Mouse (Mus musculus) heart, adult 8-10 months (tissue): ENCODE measurements around the gene Orc5. TPM values are rescaled to one million over a fixed set of nuclear protein-coding genes. Genes with fewer than 3 reads are reported as not detected.
"Not testable (repeated sequence)": the region's sequence is repeated elsewhere in the genome, so short reads cannot be mapped to it uniquely, and the experiment has no call there.

Experiments
- DNase-seq: peaks from one replicate; pipeline ENCODE4 v3.0.0; 2022; ENCODE audit warnings: low spot score
- total RNA-seq, 4 experiments: library from RNA; stranded (reverse); gene quantifications; 2 replicates each; pipeline ENCODE4 v1.2.4; 2022

The Orc5 gene
- total RNA-seq, 4 experiments from 2014 or later: 7.9 to 8.5 (median 8.4) TPM

DNA sequence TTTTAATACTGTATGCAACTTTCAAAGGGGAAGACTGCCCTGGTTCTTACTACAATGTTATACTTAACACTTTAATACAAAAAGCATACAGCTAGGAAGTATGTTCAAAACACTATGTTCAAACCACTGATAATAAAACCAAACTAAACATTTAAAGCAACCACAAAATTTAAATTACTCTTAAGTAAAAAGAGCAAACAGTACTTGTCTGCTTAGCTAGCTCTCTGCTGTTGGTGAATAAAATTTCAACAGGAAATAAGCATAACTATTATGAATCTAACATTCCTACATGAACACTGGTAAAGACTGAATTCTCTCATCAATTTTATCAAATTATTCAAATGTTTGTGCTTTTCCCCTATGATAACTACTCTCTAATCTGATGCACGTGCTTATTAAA, 13.5 kb downstream of the Orc5 start:
- DNase-seq: no peak

DNA sequence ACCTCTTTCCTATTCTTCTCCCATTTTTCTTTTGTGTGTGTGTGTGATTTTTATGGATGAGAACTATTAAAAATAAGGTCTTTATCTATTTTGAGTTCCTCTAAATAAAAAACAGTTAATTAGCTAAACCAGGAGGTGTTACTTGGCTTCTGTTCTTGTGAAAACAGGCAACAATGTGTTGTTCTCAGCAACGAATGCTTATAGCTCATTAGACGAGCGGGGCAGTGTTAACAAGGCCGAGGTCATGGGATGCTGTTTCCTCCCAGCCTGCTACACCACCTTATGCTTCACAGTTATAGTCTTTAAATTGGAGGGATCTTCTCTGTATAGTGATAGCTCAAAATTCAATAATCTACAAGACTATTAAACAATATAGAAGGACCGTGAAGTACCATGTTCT, 17.7 kb downstream of the Orc5 start:
- no peak for DNase-seq

DNA sequence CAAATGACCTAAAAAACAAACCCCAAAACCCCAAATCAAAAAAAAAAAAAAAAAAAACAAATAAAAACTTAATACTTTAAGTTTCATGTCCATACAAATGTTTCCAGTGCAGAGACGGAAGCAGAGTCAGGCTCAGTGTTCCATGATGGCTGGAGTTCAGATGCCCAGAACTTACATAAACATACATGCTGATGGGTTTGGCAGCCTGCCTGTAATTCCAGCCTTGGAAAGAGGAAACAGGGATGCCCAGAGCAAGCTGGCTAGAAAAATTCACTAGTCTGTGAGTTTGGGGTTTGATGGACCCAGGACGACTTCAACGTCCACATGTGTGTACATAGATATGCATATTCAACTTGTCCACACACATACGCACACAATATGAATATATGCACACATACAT, 27.6 kb downstream of the Orc5 start:
- no peak for DNase-seq

DNA sequence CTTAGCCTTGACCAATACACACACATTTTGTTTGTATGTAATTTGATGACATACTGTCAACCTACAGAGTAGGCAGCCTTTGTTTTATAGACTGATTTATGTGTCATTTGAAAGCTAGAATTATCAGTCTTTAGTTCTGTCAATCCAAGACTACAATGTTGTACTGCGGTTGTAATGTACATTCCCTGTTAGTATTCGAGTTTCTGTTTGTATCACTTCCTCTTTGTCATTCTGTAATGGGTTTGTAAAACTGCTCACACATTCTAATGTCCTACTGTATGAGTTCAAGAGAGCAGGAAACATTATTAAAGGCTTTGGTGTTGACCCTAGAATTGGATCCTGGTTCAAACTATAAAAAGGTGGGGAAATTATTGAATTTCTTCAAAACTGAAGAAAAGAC, 30.5 kb downstream of the Orc5 start:
- no peak for DNase-seq

DNA sequence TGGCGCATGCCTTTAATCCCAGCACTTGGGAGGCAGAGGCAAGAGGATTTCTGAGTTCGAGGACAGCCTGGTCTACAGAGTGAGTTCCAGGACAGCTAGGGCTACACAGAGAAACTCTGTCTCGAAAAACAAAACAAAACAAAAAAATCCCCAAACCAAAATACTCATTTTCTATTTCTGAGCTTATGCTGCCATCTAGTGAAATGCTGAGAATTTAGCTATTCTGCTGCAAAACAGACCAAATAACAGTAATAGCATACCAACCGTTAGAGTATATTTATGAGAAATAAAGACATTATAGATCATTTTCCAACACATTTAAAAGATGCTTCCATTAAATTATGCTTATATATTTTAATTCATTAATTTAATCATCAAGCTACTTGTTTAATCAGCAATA, 34.5 kb downstream of the Orc5 start:
- not testable (repeated sequence) for DNase-seq

DNA sequence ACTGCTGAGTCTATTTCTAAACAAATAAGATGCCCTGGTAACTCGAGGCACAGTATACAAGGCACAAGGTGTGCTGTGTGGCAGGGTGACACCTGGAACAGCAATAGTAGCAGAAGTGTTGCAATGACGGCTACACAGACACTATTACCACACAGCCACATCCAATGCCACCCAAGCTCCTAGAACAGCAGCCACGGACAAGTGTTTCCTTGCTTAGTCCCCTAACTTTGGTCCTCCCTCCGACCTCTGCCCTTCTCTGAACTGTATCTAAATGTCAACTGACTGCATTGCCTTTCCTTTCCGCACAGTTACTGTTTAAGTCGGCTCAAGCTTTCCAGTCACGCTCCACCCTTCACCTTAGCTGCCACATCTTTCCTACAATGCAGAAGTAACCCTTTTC, 36.0 kb downstream of the Orc5 start:
- not testable (repeated sequence) for DNase-seq

DNA sequence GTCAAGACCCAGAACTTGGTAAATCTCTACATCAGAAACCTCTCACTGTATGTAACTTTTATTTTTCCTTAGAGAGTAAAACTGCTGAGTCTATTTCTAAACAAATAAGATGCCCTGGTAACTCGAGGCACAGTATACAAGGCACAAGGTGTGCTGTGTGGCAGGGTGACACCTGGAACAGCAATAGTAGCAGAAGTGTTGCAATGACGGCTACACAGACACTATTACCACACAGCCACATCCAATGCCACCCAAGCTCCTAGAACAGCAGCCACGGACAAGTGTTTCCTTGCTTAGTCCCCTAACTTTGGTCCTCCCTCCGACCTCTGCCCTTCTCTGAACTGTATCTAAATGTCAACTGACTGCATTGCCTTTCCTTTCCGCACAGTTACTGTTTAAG, 37.6 kb downstream of the Orc5 start:
- DNase-seq: not testable (repeated sequence)

DNA sequence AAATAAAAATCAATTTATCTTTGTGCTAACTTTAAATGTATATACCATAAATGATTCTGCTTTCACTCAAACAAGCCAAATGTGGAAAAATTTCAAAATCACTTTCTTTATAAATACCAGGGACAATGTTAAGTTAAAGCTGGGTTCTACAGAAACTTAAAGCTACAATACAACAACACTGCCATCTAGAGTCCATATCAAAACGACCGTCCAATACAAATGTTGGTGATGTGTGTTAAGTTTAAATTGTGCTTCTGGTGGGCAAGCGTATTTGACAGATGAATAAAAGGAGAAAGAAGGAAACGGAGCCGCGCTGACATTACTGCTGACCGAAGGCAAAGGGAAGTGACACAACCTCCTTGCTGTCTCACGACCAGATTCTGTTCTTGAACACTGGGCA, 38.4 kb downstream of the Orc5 start:
- no peak for DNase-seq

DNA sequence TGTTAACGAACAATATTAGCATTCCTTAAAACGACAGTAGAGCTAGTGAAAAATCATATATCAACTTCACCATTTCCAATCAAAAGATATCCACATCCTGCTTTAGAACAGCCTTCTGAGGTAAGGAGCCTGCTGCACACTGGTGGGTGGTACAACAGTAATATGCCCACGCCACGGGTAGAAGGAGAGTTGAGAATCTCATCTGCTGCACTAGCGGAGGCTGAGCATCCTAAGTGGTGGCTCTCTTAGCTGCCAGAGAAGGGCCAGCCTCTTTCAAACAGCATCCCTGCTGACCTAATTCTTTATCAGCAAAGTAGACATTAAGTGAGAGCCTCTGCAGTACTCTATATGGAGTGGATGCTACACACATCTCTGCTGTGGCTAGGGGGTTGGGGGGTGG, 41.7 kb downstream of the Orc5 start:
- no peak for DNase-seq

DNA sequence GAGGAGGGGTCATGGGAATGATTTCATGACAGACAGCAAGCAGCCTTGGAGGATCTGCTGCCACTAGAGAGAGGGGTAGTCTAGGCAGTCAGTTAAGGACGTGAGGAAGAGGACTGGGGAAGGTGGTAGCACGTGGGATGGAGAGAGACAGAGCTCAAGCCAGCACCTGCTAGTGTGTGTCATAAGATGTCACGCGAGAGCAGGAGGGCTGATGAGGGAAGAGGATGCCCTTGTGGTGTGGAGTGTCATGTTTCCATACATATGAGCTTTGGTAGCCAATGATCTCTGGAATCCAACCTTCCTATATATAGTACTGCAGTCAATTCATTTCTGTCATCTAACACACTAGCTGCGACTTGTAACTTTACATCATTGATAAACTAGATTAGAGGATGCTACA, 50.8 kb downstream of the Orc5 start:
- no peak for DNase-seq

DNA sequence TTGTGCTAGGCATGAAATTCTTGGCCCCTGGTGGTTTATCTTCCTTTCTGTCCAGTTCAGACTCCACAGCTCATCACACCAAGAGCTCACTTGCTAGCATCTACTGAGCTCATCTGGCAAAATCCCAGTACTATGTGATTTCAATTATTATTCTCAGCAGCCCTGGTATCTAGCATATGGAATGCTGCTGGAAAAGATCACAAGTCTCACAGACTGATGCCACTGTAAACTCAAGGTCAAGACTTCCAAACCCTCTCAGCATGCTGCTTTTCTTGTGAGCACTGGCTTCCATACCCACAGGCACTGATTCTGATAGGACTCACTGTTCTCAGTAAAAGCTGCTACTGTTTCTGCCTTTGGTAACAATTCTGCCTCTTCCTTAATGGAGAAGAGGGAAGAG, 59.1 kb downstream of the Orc5 start:
- no peak for DNase-seq

DNA sequence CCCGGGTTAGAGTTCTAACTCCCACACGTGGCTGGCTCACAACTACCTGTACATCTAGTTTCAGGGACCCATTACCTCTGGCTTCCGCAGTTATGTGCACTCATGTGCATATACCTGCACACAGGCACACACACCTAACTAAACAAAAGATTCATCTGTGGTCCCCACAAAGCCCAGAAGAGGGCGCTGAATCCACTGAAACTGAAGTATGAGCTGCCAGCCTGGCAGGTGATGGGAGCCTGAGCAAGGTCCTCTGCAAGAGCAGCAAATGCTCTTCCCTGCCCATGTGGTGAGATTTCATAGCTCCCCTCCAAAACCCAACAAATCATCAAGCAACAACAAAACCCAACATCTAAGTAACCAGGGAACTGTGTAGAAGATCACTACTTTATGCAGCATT, 61.1 kb downstream of the Orc5 start:
- no peak for DNase-seq

DNA sequence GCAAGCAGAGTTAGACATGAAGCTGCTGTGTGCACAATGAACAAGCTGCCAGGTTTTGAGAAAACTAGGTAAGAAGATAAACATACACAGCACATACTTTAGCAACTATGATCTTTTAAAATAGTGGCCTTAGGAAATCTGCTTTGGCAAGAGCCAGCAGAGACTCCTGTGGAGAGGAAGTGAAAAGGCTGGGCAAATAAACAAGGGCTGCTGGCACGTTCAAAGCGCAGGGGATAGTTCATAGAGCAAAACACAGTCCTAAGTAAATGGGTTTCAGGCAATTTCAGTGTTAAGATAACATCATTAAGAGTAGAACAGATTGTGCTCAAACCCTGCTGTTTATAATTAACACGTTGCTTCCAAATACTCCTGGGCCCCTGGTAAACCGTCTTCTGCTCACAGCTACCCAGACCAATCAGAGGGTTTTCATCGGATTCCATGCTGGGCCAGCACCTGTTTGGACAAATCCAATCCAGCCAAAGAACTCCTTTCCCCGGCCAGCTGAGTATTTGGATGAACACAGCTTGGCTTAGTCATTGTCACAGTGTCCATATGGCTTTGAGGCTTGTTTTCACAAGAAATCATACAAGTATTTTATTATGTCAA, 63.5 kb downstream of the Orc5 start:
- no peak for DNase-seq

DNA sequence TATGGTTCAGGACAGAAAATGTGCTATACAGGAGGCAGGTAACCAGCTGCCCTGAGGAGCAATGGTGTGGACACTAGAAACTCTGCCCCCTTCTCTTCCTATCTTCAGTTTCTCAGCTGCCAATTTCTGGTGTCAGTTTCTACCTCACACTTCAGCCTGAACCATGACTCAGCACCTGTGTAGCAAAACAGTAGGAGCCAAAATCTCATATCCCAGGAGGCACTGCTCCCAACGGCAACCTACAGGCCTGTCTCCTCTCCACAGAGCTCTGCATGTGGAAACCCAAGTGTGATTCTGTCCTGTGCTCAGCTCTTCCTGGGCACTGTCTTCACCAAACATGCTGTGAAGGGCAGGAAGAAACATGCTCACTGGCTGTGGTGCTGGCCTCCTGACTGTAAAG, 64.5 kb downstream of the Orc5 start:
- DNase-seq: no peak

DNA sequence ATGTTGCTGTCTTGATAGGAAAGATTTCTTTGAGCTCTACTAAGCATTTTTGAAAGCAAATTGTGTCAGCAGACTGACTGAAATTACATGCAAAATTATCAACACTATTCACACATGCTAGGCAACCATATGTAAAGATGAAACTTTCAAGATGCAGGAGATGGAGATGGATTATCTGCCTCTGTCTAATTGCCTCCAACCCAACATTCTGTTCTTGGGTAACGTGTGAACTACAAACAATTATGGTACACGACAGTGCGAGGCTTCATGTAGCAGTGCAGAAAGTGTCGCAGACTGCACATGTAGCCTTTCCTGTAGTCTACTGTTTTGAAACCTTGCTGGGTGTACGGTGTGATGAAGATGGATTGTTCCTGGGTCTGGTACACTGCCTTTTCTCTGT, 67.7 kb downstream of the Orc5 start:
- DNase-seq: no peak

DNA sequence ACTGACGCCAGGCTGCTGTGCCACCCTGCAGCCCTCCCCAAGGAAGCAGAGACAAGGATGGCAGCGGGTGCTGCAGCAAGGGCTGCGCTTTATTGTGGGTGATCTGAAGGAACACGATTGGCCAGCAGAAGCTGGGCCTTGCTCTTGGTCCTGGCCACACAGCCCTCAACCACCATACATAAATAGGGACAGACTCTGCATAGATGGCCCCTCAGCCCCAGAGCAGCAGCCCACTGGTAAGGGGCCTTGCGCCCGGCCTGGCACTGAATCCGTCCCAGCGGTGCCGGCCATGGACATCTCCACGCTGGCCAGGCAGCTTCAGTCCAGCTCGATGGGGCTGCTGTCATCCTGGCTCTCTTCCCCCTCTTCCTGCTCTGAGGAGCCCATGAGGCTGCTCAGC, 77.8 kb downstream of the Orc5 start:
- DNase-seq: not testable (repeated sequence)

DNA sequence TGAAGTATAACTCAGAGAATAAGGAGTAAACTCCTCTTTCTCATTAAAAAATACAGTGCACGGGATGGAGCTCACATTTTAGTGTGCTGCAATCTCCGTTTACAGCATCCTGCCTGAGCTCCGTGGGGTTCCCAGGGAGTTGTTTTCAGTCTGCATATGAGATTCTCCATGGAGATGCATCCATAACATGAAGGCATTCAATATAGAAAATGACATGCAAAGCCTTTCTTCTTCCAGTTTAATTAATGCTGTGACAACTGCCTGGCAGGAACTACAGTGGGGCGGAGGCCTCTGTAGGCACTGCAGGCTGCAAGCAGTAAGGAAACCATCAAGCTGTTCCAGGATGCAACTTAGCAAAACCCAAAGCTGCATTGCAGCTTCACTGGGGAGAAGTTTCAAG, 79.0 kb downstream of the Orc5 start:
- no peak for DNase-seq

DNA sequence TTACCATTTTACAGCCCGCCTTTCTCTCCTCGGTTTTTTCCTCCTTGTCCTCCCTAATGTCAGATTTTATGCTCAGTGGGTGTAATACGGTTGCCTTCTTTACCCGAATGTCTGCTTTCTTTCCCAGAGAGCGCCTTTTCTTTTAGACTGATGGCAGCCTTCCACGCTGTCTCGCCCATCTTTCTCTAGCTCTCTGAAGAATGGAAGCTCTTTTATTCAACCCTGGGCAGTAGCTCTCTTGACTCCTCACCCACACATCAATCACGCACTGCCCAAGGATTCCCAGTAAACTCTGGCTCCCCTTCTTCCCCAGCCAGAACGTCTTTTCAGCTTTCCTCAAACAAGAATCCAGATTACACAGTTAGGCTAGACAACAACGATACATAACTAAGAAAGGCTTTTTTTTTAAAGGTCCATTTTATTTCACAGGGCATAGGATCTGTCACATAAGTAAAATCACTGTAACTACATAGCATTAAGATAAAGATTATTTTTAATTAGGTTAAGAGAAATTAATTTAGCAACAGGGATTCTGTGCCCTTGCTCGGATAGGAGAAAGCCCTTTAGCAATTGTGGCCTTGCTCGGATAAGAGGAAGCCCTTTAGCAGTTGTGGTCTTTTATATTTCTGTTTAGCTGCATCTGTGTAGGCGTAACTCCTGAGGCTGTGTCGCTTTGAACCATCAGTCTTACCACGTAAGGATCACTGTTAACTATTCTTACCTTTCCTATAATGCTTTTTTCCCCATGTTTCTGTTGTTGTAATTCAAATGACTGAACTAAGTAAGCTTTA, 97.2 kb downstream of the Orc5 start:
- no peak for DNase-seq

DNA sequence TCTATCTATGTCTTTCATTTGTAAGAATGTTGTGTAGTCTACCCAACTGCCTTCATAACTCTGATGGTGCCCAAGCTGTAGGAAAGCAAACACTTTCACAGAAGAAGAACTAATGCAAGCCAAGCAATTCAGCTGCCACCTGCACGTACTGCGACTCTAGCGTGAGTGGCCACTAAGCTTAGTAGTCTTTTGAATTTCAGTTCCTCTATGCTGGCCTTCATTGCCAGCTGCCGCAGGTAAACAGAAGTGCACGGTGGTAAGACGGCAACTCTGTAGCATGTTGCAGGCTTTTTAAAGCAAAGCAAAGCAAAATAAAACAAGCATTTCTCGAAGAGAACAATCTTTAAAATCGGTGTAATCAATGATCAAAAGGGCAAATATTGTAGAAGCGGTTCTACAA, 97.8 kb downstream of the Orc5 start:
- no peak for DNase-seq

DNA sequence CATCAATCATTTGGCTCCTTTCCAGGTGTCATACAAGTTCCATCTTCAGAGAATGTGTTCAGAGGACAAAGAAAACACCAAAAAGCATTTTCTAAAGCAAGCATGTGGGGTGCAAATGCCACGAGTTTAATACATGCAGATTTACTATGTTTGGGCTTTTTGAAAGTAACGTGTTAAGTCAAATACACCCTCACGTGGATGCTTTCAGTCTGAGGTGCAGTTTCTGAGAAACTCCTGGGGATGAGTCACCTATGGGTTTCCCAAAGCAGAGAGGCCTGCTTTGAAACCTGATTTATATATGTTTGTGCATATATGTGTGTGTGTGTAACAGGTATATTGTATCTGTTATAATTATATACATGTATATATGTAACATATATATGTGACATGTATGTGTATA, 98.5 kb downstream of the Orc5 start:
- DNase-seq: no peak

DNA sequence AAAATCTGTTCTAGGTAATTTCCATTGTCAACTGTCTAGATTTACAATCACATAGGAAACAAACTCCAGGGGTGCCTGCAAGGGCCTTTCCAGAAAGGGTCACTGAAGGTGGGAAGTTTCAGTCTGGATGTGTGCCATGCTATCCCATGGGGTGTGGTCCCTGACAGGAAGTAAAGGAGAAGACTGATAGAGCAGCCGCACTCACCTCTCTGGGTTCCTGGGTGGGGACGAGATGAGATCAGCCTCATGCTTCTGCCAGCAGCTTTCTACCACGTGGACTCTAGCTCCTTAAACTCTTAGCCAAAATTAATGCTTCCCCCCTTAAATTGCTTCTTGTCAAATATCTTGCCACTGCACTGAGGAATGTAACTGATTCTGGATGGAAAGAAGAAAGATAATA, 100.7 kb downstream of the Orc5 start:
- no peak for DNase-seq
